Mouse (Mus musculus): Measurements from ENCODE around the gene Rbl2.

Rbl2 gene

DNA sequence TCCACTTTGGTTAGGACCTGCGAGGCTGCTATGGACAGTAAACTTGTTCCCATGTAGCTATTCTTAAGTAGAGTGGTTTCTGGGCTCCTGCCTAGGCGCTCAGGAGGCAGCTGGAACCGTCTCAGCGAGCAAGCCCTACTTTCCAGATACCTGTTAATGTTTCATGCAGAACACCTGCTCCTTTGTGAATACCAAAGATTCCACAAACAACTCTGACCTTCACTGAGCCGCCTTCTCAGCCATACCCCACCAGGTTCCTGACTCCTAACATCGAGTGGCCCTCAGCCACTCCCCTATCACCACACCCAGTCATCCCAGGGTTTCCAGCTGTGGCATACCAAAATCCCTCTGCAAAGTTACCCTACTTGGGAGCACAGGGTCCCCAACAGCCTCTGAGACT, 100.3 kb downstream of the Rbl2 start:
- no peak for DNase-seq (ENCODE audit: low read depth, low spot score)

DNA sequence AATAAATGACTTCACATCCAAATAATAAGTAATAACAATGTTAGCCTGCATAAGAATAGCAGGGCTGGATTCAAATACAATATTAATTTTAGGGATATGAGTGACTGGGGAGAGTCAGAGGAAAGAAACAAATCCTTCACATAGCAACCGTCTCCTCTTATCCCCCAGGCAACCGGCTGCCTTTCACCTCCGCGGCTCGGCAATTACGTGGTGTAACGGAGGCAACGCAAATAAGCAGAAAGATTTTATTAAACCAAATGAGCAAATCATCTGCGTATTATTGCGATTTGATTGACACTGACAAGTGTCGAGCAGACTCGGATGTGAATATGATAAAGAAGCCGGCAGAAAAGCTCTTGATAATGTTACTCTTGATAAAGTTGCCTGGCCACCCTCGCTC, 101.1 kb downstream of the Rbl2 start:
- no peak for DNase-seq (ENCODE audit: low read depth, low spot score)

DNA sequence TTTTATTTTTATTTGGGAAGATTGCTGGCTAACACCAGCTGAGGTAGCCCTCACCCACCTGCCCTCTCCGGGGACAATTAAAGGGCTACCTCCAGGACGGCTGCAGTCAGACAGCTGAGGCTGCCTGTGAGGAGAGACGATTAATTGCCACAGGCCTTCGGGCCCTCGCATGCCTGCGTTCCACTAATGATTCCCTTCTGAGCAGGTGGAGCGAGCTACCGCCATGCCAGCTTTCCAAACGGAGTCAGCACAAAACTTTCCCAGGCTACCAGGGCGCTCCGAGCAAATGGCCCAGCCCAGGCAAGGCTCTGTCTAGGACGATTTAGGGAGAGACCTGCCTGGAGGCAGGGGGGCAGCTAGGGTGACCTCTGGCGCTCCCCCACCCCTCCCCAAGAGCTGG, 101.7 kb downstream of the Rbl2 start:
- no peak for DNase-seq (ENCODE audit: low read depth, low spot score)

Data from A20 (cell line).